Mouse (Mus musculus) megakaryocyte-erythroid progenitor cell, adult 5-6 weeks (primary cell): ENCODE results near the gene Nectin1. TPM values are rescaled to one million over a fixed set of nuclear protein-coding genes. Genes with fewer than 3 reads are reported as not detected.

Experiments
- ATAC-seq: replicated peaks from 2 replicates; pipeline ENCODE4 v1.8.0; 2016; ENCODE audit warnings: mild to moderate bottlenecking, inconsistent platforms; ENCODE audit not compliant: severe bottlenecking, poor library complexity, low FRiP score, low TSS enrichment
- total RNA-seq, 2 experiments: library from RNA; stranded (forward) in 1 of 2; stranded (reverse) in 1 of 2; fragments of 200-1000, 215-1000 nt in 1 of 2; fragments of >200 nt in 1 of 2; fragmentation: Nextera tagmentation in 1 of 2; gene quantifications; 2 replicates each; pipeline ENCODE4 v1.2.3; 2014 to 2017

Nectin1 gene
- total RNA-seq (2014; fragmentation: Nextera tagmentation) (2.5 and 3.0 TPM in 2 replicates), total RNA-seq (2017) (0.94 and 1.8 TPM in 2 replicates)

DNA sequence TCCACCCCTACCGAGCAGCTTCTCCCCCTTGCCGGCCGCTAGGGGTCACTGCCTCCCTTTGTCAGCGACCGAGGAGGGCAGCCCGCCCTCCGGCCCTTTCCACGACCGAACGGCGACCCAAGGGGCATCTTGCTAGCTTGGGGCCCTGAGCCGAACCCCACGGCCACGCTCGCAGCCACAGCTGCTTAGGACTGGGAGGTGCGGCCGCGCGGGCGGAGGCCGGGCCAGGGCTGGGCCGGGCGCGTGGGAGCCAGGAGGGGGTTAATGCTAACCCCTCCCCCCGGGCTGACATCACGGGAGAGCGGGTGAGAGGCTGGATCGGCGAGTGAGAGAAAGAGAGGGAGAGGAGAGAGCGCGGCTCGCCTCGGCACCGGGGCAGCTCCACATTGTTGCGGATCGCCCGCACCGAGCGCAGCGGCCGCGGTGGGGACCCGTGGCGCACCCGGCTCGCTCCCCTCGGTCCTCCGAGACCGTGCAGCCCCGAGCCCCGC lies at the start of gene Nectin1:
Gene Nectin1, plus strand, starts transcription at position 338 of the 491 bp plus-strand sequence.
- ATAC-seq: peak; percentile 82

DNA sequence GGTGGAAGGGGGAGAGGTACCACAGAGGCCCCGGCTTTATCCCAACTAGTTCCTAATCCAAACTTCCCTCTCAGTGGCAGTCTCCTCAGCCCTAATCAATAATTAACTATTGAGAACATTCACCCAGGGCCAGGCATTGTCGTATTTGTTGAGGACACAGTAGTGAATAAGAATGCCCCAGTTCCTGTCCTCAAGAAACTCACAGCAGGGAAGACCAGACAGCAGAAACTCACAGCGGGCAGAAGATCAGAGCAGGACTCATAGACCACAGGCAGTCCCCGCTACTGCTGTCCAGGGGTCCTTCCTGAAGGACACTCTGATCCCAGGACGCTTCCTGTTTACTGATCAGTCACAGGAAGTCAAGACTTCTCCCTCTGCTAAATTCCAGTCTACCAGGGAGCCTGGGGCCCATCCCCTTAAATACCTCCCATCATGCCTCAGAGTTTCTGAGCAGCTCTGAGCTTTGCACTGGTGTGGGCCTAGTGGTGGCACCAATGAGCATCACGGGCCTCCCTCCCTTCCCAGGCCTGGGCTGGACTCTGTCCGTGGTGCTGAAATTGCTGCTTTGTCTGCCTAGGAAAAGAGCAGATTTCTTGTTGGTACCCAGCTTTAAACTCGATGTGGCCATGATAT lies 45.6 kb upstream of the Nectin1 start:
- peak; percentile 59 for ATAC-seq

DNA sequence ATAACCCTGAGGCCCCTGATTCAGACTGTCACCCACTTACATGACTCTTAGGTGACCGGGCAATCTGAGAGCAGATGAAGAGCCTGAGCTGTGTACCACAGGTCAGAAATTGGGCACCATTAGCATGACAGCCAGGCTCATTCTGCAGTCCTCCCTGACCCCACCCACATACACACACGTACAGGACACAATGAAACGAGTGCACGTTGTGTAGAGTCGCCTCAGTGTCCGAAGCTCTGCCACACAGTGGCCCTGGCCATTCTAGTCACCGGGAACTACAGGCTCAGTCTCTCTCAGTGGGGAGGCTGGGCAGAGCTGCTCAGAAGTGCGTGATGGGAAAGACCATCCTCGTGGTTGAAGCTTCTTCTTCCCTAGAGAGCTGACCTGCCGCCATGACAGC lies 44.9 kb upstream of the Nectin1 start:
- no peak for ATAC-seq

DNA sequence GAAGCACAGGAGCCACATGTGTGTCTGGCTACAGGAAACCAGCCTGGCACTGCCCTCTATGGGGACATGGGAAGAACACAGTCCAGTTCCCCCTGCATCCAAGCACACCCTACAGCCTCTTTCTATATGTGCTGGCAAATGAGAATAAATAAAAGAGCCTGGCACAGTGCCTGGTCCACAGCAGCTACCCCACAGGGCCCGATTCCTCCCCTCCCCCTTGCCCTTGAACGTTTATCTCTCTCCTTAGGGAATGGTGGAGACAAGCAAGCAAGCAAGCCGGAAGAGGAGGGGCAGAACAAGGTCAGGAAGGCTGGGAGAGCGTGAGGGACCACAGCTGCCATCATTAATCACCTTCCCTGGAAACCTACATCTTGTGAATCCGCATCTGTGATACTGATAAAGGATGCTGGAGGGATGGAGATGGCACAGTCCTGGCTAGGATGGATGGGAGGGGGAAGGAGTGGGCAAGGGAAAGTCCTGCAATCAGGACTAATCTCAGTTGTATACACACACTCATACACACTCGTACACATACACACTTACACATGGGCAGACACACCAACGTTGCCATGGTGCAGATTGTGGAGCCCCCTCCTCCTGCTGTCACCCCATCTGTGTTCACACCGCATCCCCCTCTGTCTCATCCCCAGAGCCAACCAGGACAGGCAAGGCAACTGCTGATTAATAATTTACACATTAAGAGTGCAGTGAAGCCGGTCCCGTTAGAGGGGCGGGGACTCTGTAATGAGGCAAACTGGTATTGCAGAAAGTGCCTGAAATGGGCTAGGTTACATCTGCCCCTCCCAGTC lies 44.2 kb upstream of the Nectin1 start:
- no peak for ATAC-seq

DNA sequence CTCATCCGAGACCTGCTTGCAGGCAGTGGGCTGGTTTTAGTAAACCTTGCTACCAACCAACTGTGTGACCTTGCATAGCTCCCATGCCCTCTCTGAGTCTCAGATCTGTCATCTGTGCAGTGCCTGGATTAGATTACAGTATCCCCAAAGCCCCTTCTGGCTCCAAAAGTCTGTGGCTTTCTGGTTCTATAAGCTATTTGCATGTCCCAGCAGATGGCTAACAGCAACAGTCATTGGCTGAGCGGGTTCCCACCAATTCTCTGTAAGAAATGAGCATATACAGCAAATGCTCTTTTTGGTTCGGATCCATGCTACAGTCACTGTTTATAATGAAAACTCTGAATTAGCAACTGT lies 43.6 kb upstream of the Nectin1 start:
- ATAC-seq: no peak

DNA sequence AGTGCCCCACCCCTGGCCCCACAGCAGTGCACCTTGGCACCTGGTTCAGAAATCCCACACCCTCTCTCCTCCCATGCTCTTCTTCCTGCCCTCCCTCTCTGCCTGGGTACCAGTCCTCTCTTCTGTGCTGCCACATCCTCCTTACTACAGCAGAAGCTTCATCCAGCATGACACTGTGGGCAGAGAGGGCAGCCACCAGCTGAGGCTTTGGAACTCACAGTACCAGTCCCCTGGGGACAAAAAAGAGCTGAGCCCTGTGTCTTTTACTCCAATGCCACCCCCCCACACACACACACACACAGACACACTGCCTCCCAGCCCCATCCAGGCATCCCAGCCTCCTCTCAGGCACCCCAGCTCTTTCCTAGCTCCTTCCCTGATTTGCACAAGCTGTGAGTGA lies 42.0 kb upstream of the Nectin1 start:
- no peak for ATAC-seq

DNA sequence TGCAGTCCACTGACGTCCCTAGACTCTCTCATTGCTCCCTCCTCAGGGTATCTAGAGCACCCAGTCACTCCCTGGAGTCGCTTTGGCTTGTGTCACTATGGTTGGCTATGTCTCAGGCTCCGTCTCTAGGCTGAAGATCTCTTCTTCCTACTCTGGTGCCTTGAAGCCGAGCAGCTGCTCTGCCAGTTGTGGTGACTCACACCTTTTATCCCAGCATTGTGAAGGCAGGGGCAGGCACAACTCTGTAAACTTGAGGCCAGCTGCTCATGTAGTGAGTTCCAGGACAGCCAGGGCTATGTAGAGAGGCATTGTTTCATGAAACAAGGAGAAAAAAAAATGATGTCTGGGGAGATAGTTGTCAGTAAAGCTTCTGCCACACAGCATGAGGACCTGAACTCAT lies 36.2 kb upstream of the Nectin1 start:
- no peak for ATAC-seq

DNA sequence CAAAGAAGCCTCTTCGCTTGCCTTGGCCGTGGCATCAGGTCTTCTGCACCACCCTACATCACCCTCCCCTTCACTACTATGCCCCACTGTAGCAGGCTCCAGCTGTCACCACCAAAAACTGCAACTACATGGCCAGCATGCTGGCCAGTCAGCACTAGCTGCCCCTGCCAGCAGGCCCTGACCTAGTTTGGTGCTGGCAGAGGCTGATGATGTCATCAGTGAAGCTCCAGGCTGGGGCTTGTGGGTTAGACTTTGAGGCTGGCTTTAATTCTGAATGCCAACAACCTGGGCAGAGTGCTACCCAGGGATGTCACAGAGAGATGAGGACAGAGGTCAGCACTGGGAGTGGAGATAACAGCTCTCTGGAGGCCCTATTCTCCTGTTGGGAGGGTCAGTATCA lies 35.1 kb upstream of the Nectin1 start:
- no peak for ATAC-seq

DNA sequence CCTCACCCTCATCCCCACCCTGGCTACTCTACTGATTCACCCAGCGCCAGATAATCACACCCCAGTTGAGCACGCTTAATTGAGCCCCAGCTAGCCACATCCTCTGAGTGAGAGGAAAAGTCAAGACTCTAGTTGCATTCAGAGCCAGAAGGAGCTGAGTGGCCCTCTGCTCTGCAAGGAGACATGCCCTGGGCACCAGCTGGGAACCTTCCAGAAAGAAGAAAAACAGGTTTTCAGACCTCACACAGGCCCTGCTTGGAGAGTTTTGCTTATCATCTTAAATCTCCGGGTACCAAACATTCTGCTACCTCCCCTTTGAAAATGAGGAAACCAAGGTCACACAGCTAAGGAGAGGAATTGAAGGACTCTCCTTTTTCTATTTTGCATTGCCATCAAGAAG lies 30.4 kb upstream of the Nectin1 start:
- no peak for ATAC-seq

DNA sequence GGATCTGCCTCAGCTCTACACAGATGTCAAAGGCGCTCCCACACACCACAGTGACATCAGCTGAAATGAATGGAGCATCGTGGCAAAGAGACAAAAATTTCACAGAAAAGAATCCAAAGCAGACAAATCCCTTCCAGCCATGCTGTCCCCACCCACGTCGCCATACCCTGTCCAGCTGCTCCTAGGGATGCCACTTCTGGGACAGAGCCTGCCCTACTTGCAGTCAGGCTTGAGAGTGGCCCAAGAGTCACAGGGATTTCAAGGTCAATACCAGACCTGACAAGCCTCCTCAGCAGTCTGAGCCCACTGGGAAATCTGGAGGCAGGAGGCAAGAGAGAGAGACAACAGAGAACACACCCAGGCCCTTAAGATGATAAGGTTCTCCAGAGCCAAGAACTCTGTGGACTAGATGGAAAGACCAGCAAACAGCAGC lies 24.4 kb upstream of the Nectin1 start:
- ATAC-seq: no peak

DNA sequence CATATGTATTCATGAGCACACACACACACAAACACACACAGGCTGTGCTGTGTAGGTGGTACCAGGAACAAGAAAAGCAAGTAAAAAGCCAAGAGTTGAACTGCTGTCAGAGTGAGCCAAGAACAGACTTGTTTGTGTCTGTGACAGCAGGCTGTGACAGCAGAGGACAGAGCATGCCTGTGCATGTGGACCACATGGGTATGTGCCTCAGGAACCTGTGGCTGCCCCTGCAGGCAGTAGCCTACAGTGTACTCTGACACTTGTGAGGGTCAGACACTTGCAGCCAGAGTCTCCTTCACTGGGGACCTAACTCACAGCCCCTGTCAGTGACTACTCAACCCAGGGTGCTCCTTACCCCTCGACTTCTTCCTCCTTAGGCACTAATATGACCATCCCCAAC lies 23.7 kb upstream of the Nectin1 start:
- no peak for ATAC-seq

DNA sequence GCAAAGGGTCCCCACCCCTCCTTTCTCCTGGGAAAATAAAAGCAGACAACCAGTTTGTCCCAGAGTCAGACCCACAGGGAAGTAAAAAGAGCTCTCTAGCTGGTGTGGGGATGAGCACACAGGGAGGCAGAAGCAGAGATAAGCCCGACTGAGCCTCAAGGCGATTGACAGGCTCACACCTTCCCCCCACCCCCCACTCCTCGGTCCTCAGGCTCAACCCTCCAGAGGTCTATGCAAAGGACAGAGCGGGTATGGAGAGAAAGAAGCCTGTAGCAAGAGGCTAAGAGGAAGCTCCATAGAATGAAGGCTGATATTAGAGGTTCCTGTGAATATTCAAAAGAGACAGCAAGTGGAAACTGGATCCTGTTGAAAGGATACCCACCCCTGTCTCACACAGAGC lies 19.7 kb upstream of the Nectin1 start:
- ATAC-seq: no peak

DNA sequence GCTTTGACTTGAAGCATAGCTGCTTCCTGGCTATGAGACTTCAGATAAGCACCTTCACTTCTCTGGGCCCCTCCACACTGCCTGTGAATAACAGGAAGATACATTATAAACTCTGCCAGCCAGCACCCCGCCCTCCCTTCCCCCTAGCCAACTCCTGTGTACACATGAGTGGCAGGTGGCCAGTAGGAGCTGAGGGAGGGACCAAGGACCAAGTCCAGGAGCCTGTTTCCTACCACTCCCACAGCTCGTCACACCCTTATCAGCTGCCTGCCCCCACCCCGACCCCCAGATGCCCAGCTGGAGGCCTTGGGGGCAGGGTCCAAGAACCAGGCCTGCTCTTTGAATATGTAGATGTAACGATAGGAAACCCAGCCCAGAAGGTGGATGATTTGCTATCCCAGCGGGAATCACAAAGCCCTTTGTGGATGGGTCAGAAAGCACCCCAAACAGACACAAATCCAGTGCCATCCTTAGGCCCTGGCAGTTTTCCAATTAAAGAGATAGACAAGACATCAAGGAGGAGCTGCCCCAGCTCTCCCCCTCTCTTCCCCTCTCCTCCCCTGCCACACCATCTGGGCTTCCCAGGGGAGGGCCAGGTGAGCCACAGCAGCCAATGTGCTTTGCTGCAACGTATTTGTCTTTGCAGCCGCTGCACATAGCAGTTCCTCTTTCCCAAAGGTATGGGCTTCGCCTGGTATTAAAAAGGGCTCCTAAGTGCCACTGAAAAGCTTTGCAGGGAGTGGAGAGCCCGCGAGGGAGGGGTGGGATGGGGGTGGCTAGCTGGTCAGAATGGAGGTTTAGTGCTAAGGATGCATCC lies 14.1 kb upstream of the Nectin1 start:
- peak; percentile 49; the same call in 1 of the 2 replicates for ATAC-seq

DNA sequence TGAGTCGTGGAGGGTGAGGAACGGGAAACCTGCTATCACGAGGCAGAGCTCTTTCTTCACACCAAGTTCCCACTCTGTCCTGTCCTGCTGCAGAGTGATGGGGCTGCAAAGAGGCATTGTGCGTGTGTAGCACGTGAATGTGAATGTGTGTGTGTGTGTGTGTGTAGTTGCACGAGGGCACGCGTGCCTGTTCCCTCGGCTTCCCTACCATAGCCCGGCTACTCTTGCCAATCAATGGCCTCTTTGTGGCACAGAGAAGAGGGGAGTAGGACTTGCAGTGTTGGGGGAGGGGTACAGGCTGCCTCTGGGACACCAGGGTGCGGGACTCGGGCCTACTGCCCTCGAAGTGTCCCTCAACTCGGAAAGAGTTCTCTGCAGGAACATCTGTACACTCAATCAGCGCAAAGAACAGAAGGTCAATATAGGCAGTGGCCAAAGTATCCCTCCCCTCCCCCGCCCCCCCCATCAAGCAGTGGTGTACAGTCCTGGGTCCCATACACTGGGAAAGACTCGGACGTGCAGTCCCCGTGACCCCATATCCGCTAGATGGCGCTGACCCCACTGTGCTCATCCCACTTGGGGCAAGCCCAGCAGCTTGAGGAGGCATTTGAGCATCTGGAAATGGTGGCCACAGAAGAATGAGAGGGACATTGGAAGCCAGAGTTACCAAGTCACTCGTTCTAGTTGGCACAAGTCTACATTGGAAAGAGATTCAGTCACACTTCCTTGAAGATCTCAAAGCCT lies 13.3 kb upstream of the Nectin1 start:
- 0 out of 2 replicates have a peak, but pooled peaks have one; percentile 55 for ATAC-seq

DNA sequence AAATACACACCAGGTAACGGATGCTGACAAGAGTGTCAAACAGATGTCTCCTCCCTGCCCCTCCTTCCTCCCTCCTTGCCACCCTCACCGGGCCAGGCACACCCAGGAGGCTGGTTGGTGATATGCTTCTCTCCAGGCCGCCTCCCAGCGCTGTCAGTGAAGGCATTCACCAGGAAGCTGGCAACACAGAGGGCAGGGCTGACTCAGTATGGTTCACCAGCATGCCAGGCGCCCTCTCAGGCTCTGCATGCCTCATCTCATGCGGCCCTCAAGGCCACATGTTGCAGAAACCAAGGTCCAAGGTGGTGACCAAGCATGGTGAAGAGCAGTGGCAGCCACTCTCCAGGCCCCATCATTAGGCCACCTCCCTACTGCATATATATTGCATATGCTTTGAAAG lies 11.9 kb upstream of the Nectin1 start:
- ATAC-seq: no peak

DNA sequence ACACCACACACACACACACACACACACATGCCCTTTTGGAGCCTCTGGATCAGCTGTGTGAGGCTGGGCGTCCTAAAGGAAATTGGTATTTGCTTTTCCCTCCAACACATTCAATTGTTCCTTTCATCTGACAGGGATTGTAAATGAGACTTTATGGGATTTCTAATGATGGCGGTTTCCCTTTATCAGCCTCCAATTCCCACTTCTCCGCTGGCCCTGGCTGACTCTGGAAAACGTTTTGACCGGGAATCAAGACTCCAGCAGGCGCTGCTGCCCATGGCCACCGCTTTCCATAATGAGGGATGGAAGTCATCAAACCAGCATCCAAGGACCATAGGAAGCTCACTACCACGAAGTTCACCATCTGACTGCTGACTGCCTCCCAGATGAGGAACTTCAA lies 11.1 kb upstream of the Nectin1 start:
- ATAC-seq: no peak

DNA sequence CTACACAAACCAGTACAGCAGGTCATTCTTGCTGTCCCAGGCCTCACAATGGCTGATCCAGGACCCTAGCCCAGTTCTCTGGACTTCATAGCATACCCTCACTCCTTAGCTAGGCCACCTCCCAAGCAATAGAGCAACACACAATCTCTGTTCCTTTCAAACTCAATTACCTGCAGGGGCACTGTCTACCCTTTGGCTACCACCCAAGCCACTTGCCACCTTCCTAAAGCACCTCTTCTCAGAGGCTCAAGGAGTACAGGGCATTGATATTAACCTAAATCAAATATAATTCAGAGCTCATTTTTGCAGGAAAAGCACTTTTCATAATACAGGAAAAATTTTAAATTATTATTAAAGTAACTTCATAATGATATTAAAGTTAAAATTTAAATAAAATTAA lies 8.8 kb upstream of the Nectin1 start:
- no peak for ATAC-seq

DNA sequence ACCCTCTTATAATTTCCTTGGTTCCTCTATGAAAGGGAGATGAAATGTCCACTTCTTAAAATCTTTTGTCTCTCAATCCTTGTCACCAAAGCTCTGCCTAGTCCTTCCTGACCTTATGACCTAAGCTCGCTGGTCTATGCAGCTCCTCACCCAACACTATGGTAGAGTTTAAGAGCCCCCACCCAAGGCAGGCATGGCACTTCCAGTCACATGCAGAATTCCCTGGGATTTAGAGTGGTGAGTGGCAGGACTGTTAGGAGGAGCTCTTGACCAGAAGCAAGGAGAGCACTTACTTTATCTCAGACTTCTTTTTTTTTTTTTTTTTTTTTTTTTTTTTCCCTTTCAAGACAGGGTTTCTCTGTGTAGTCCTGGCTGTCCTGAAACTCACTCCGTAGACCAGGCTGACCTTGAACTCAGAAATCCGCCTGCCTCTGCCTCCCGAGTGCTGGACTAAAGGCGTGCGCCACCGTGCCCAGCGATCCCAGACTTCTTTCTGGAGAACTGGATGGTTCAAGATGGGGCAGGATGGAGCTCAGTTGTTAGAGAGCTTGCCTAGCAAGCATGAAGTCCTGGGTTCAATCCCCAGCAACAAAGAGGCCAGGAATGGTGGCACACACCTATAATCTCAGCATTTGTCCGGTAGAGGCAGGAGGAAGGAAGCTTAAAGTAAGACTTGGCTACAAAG lies 7.6 kb upstream of the Nectin1 start:
- ATAC-seq: no peak

DNA sequence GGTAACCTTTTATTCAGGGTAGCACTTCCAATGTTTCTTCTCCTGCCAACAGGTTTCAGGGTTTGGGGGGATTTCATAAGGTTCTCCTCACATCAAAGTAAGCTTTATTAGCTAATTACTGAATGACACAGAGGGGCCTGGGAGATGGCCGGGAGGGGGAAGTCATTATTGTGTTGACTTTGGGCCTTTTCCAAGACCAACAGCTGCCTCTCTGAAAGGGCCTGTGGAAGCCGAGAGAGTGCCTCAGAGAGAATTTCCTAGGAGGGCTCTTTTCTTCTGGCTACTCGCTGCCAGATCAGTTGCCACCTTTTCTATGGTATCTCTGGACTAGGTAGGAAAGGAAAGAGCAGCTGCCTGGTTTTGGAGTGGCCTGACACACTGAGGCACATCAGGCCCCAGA lies 6.5 kb upstream of the Nectin1 start:
- ATAC-seq: no peak
